In the genomic region with DNA sequence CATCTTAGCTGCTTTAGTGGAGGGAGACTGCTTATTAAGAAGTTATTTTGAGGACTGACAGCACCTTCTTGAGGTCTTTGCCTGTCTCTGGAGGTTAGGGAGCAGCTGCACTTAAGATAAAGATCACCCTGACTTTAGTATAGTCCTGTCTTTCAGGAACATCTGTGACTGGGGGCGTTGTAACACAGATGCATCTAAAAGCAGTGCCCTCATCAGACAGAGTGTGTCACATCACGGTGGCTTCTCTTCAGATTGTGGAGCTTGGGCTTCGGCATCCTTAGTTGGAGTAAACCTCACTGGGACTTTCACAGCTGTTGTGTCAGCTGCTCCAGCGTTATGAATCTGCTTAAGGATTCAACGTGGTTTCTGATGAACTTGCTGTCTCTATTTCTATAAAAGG, we compare ENCODE assay signal across 19 mouse cellular contexts. TPM values are rescaled to one million over a fixed set of nuclear protein-coding genes. Genes with fewer than 3 reads are reported as not detected.
DNase-seq lines count a peak whose midpoint lies in the region; ATAC-seq and TF ChIP-seq lines count a peak whose summit lies in the region.
"Had no signal": no experiment of that assay in that cellular context is flagged by ENCODE, and none has a peak within 500 bp of the region (broad histone marks: within the 10 kb centered on the region; RNA-seq: fewer than 3 reads in every experiment).

No protein-coding gene starts in this region.

- 0 out of 2 replicates have a peak, but pooled peaks cover 2% of the 10 kb centered on the region for H3K4me1 ChIP-seq in heart, embryonic 16.5 days (ENCODE audit: control insufficient read depth, insufficient read depth, low read length)
- peaks cover 31% of the 10 kb centered on the region for H3K4me1 ChIP-seq in G1E (ENCODE audit: insufficient read depth, low read depth, low read length)
- H3K4me1 ChIP-seq in intestine, embryonic 16.5 days (ENCODE audit: control insufficient read depth, insufficient read depth, low read length) = no peaks in the 10 kb centered on the region
- no peaks in the 10 kb centered on the region for H3K4me1 ChIP-seq in hindbrain, embryonic 16.5 days (ENCODE audit: control insufficient read depth, insufficient read depth, low read depth, low read length)
- H3K4me1 ChIP-seq in heart, adult 2 months (ENCODE audit: control insufficient read depth, insufficient read depth, low read length) = peaks cover 1% of the 10 kb centered on the region; the same call in 1 of the 2 replicates
- H3K4me1 ChIP-seq: forebrain, embryonic 15.5 days; limb, embryonic 13.5 days had no signal

- no peaks in the 10 kb centered on the region for H3K27me3 ChIP-seq in heart, embryonic 16.5 days (ENCODE audit: control insufficient read depth, insufficient read depth, low read length)
- peaks cover 11% of the 10 kb centered on the region for H3K27me3 ChIP-seq in G1E (ENCODE audit: insufficient read depth, low read length)
- no peaks in the 10 kb centered on the region for H3K27me3 ChIP-seq in intestine, embryonic 16.5 days (replicated peaks; ENCODE audit: control insufficient read depth, insufficient read depth, low read length)
- H3K27me3 ChIP-seq in hindbrain, embryonic 16.5 days (replicated peaks; ENCODE audit: control insufficient read depth, insufficient read depth, low read length) = no peaks in the 10 kb centered on the region
- no peaks in the 10 kb centered on the region for H3K27me3 ChIP-seq in heart, adult 2 months (ENCODE audit: control insufficient read depth, insufficient read depth, low read length)
- H3K27me3 ChIP-seq: forebrain, embryonic 15.5 days; heart, embryonic 12.5 days; limb, embryonic 13.5 days had no signal

- no peak for TF ChIP-seq EP300 in heart, adult 2 months (IDR thresholded peaks at IDR 0.05; ENCODE audit: insufficient read depth, low read depth, low read length)

- no peaks in the 10 kb centered on the region for H3K79me2 ChIP-seq in heart, adult 2 months (replicated peaks; ENCODE audit: control insufficient read depth, insufficient read depth, low read length)

- no peak for DNase-seq in heart, postnatal 10 days
- DNase-seq in G1E (ENCODE audit: low spot score) = peak; percentile 36
- DNase-seq in thymus, postnatal 0 days (ENCODE audit: low spot score) = peak; percentile 64
- DNase-seq in heart, adult 2 months = no peak
- DNase-seq: adrenal gland, adult 8-10 months; B cell, adult 2 months; cerebellum, adult 9-10 months; gastrocnemius, postnatal 14 days; lung, adult 18-20 months; right cerebral cortex, postnatal 14 days had no signal

- no peak overlapping the region for H3K4me3 ChIP-seq in heart, embryonic 16.5 days (ENCODE audit: low read length)
- no peak overlapping the region for H3K4me3 ChIP-seq in G1E (ENCODE audit: low read depth, low read length)
- no peak overlapping the region for H3K4me3 ChIP-seq in intestine, embryonic 16.5 days (ENCODE audit: low read length)
- H3K4me3 ChIP-seq in hindbrain, embryonic 16.5 days (ENCODE audit: low read length) = no peak overlapping the region
- no peak overlapping the region for H3K4me3 ChIP-seq in heart, adult 2 months
- H3K4me3 ChIP-seq: erythroblast, embryonic 14.5 days; forebrain, embryonic 15.5 days; heart, embryonic 12.5 days; layer of hippocampus, adult 2 months; limb, embryonic 13.5 days had no signal

- no peaks in the 10 kb centered on the region for H3K36me3 ChIP-seq in heart, embryonic 16.5 days (ENCODE audit: control insufficient read depth, insufficient read depth)
- H3K36me3 ChIP-seq in G1E (replicated peaks) = no peaks in the 10 kb centered on the region
- H3K36me3 ChIP-seq in intestine, embryonic 16.5 days (ENCODE audit: control insufficient read depth, insufficient read depth, low read length) = no peaks in the 10 kb centered on the region
- no peaks in the 10 kb centered on the region for H3K36me3 ChIP-seq in hindbrain, embryonic 16.5 days (ENCODE audit: control insufficient read depth, insufficient read depth, low read length)
- no peaks in the 10 kb centered on the region for H3K36me3 ChIP-seq in heart, adult 2 months (ENCODE audit: control insufficient read depth, insufficient read depth, low read length)
- H3K36me3 ChIP-seq: forebrain, embryonic 15.5 days; heart, embryonic 12.5 days; limb, embryonic 13.5 days had no signal

- TF ChIP-seq POLR2A in heart, adult 2 months (IDR thresholded peaks at IDR 0.05; ENCODE audit: insufficient read depth, low read depth, low read length) = no peak

- intact Hi-C loops in heart, postnatal 10 days (cut with DNase I) = no loop called here
- intact Hi-C loops in heart, adult 2 months (cut with DNase I) = loop anchor here (2.0 to 5.0 kb wide), 2 partner anchors 225 to 299 kb away; no protein-coding TSS in a partner anchor

- no peak overlapping the region for H3K27ac ChIP-seq in heart, embryonic 16.5 days (ENCODE audit: low read length)
- H3K27ac ChIP-seq in intestine, embryonic 16.5 days (ENCODE audit: low read length) = no peak overlapping the region
- H3K27ac ChIP-seq in hindbrain, embryonic 16.5 days (ENCODE audit: low read depth, low read length) = no peak overlapping the region
- H3K27ac ChIP-seq in heart, adult 2 months = no peak overlapping the region
- H3K27ac ChIP-seq: forebrain, embryonic 15.5 days; layer of hippocampus, adult 2 months; limb, embryonic 13.5 days had no signal

- WGBS in heart, embryonic 16.5 days = 36% methylated on average over 5 of the region's 5 CpGs
- 54% methylated on average over 5 of the region's 5 CpGs for WGBS in intestine, embryonic 16.5 days
- WGBS in hindbrain, embryonic 16.5 days = 42% methylated on average over 5 of the region's 5 CpGs
- 39% methylated on average over 5 of the region's 5 CpGs for WGBS in heart, adult 2 months

- H3K9ac ChIP-seq in heart, embryonic 16.5 days (ENCODE audit: low read length) = no peak overlapping the region
- H3K9ac ChIP-seq in intestine, embryonic 16.5 days (ENCODE audit: low read depth, low read length) = no peak overlapping the region
- H3K9ac ChIP-seq in hindbrain, embryonic 16.5 days (ENCODE audit: low read depth, low read length) = no peak overlapping the region
- no peak overlapping the region for H3K9ac ChIP-seq in heart, adult 2 months (ENCODE audit: low read depth, low read length)
- H3K9ac ChIP-seq: forebrain, embryonic 15.5 days; heart, embryonic 12.5 days; limb, embryonic 13.5 days had no signal

- H3K9me3 ChIP-seq in heart, embryonic 16.5 days (replicated peaks; ENCODE audit: control insufficient read depth, low read length) = no peaks in the 10 kb centered on the region
- H3K9me3 ChIP-seq in G1E (replicated peaks) = no peaks in the 10 kb centered on the region
- no peaks in the 10 kb centered on the region for H3K9me3 ChIP-seq in intestine, embryonic 16.5 days (ENCODE audit: control insufficient read depth, low read length)
- no peaks in the 10 kb centered on the region for H3K9me3 ChIP-seq in hindbrain, embryonic 16.5 days (ENCODE audit: control insufficient read depth, low read length)
- H3K9me3 ChIP-seq: forebrain, embryonic 15.5 days; heart, embryonic 12.5 days; limb, embryonic 13.5 days had no signal

- peak; percentile 67; the same call in 1 of the 2 replicates for ATAC-seq in heart, embryonic 16.5 days (replicated peaks; ENCODE audit: extremely low read depth, insufficient read depth, low FRiP score)
- peak; percentile 97 for ATAC-seq in G1E (ENCODE audit: extremely low read depth, insufficient number of reproducible peaks, low FRiP score, poor library complexity, severe bottlenecking)
- peak; percentile 94 for ATAC-seq in megakaryocyte-erythroid progenitor cell, adult 5-6 weeks (replicated peaks; ENCODE audit: low FRiP score, low TSS enrichment, poor library complexity, severe bottlenecking)
- ATAC-seq in intestine, embryonic 16.5 days = no peak
- no peak for ATAC-seq in hindbrain, embryonic 16.5 days
- ATAC-seq: forebrain, embryonic 15.5 days had no signal

- no peak overlapping the region for H3K4me2 ChIP-seq in heart, embryonic 16.5 days (ENCODE audit: low read depth, low read length)
- no peak overlapping the region for H3K4me2 ChIP-seq in intestine, embryonic 16.5 days (ENCODE audit: low read depth, low read length)
- H3K4me2 ChIP-seq in hindbrain, embryonic 16.5 days (ENCODE audit: low read length) = no peak overlapping the region
- H3K4me2 ChIP-seq: forebrain, embryonic 15.5 days; heart, embryonic 12.5 days; limb, embryonic 13.5 days had no signal

- TF ChIP-seq CTCF in G1E (IDR thresholded peaks at IDR 0.05; ENCODE audit: low read depth, low read length) = no peak
- TF ChIP-seq CTCF in heart, adult 2 months (IDR thresholded peaks at IDR 0.05) = no peak

RNA-seq across cellular contexts. Expression of a gene that starts 26.5 kb away (rescaled TPM):
- 138 and 142 TPM in 2 replicates for polyA plus RNA-seq in heart, embryonic 16.5 days (2015; fragmentation: Nextera tagmentation; extraction: Ambion mirVana)
- 100 to 1,000 TPM in 1 of 2 experiments, 10 to 100 TPM in 1; 98.4 to 102 TPM for total RNA-seq in heart, postnatal 10 days (2021)
- total RNA-seq in G1E (2014; fragmentation: Nextera tagmentation) (55.5 and 62.5 TPM in 2 replicates), G1E (2017) (54.5 and 58.6 TPM in 2 replicates)
- polyA plus RNA-seq in G1E (2012) = 3.0 and 3.3 TPM in 2 replicates
- 73.1 and 74.1 TPM in 2 replicates for total RNA-seq in megakaryocyte-erythroid progenitor cell, adult 5-6 weeks (2014; fragmentation: Nextera tagmentation)
- 130 and 147 TPM in 2 replicates for total RNA-seq in megakaryocyte-erythroid progenitor cell, adult 5-6 weeks (2017)
- polyA plus RNA-seq in thymus, postnatal 0 days (2015; fragmentation: Nextera tagmentation; extraction: Ambion mirVana) = 57.6 and 69.2 TPM in 2 replicates
- 100 and 103 TPM in 2 replicates for polyA plus RNA-seq in intestine, embryonic 16.5 days (2015; fragmentation: Nextera tagmentation; extraction: Ambion mirVana)
- 85.5 and 97.5 TPM in 2 replicates for polyA plus RNA-seq in hindbrain, embryonic 16.5 days (2015; fragmentation: Nextera tagmentation; extraction: Ambion mirVana)
- total RNA-seq in heart, adult 2 months (2021) = 10 to 100 TPM; 39.9 to 47.1 TPM
- 51.7 and 91.3 TPM in 2 replicates for polyA plus RNA-seq in heart, adult 2 months (2012; rRNA removed)

Comparison
In these comparisons a context has a peak if more than half of its experiments do, and no peak if none do; other contexts are left out.
1. ATAC-seq: peak in heart, embryonic 16.5 days (single experiment), G1E (single experiment) and megakaryocyte-erythroid progenitor cell, adult 5-6 weeks (single experiment); none in intestine, embryonic 16.5 days (single experiment) and hindbrain, embryonic 16.5 days (single experiment).
2. DNase-seq: peak in G1E (single experiment) and thymus, postnatal 0 days (single experiment); none in heart, postnatal 10 days (0 of 2) and heart, adult 2 months (0 of 2).
3. RNA of a gene that starts 26.5 kb away (polyA plus RNA-seq): 138 to 142 TPM in heart, embryonic 16.5 days, 100 to 103 TPM in intestine, embryonic 16.5 days, 85.5 to 97.5 TPM in hindbrain, embryonic 16.5 days, 57.6 to 69.2 TPM in thymus, postnatal 0 days and 51.7 to 91.3 TPM in heart, adult 2 months; 3.0 to 3.3 TPM in G1E; every median in the first group is over 10 times any median in the second.